Mouse (Mus musculus) ovary, postnatal 36 days (tissue): ENCODE measurements around the gene Klrg2.
"Not testable (repeated sequence)": the region's sequence is repeated elsewhere in the genome, so short reads cannot be mapped to it uniquely, and the experiment has no call there.

Experiments
- DNase-seq: peaks from one replicate; pipeline ENCODE4 v3.0.0; 2022; ENCODE audit warnings: low spot score, mixed read lengths

Gene Klrg2

GRCm38 (mm10) chr6:38636852-38637618, at the start of gene Klrg2:
TSS of gene Klrg2 (minus strand) at chr6:38637242.
- DNase-seq, result peak; percentile 61

GRCm38 (mm10) chr6:38682532-38682931, 45.5 kb upstream of the Klrg2 start:
- no peak for DNase-seq

GRCm38 (mm10) chr6:38677629-38678028, 40.6 kb upstream of the Klrg2 start:
- DNase-seq, result no peak

- no peak for DNase-seq
Measured at GRCm38 (mm10) chr6:38676723-38677122, 39.7 kb upstream of the Klrg2 start.

- no peak for DNase-seq
Measured at GRCm38 (mm10) chr6:38676217-38676616, 39.2 kb upstream of the Klrg2 start.

GRCm38 (mm10) chr6:38672011-38672410, 35.0 kb upstream of the Klrg2 start:
- no peak for DNase-seq

- no peak for DNase-seq
Measured at GRCm38 (mm10) chr6:38671270-38671669, 34.2 kb upstream of the Klrg2 start.

GRCm38 (mm10) chr6:38670488-38670887, 33.4 kb upstream of the Klrg2 start:
- DNase-seq, result not testable (repeated sequence)

- DNase-seq, result no peak
Measured at GRCm38 (mm10) chr6:38669580-38669979, 32.5 kb upstream of the Klrg2 start.

GRCm38 (mm10) chr6:38662714-38663615, 25.9 kb upstream of the Klrg2 start, which contains the start of gene Clec2l:
TSS of gene Clec2l (plus strand) at chr6:38663069.
- peak; percentile 60 for DNase-seq

- no peak for DNase-seq
Measured at GRCm38 (mm10) chr6:38661626-38662025, 24.6 kb upstream of the Klrg2 start.

- DNase-seq, result peak; percentile 64
Measured at GRCm38 (mm10) chr6:38650263-38650937, 13.4 kb upstream of the Klrg2 start.

- DNase-seq, result no peak
Measured at GRCm38 (mm10) chr6:38649545-38649944, 12.5 kb upstream of the Klrg2 start.

GRCm38 (mm10) chr6:38643039-38643438, 6.0 kb upstream of the Klrg2 start:
- no peak for DNase-seq

- no peak for DNase-seq
Measured at GRCm38 (mm10) chr6:38642593-38642992, 5.6 kb upstream of the Klrg2 start.

- no peak for DNase-seq
Measured at GRCm38 (mm10) chr6:38641645-38642044, 4.6 kb upstream of the Klrg2 start.

GRCm38 (mm10) chr6:38641228-38641627, 4.2 kb upstream of the Klrg2 start:
- no peak for DNase-seq

- DNase-seq, result no peak
Measured at GRCm38 (mm10) chr6:38640401-38640800, 3.4 kb upstream of the Klrg2 start.

- DNase-seq, result peak; percentile 51
Measured at GRCm38 (mm10) chr6:38635941-38636851, 846 bp downstream of the Klrg2 start.

GRCm38 (mm10) chr6:38634461-38634860, 2.6 kb downstream of the Klrg2 start:
- DNase-seq, result no peak

- no peak for DNase-seq
Measured at GRCm38 (mm10) chr6:38632826-38633225, 4.2 kb downstream of the Klrg2 start.
